Mouse (Mus musculus): Measurements from ENCODE around the gene Rps16.

The Rps16 gene

DNA sequence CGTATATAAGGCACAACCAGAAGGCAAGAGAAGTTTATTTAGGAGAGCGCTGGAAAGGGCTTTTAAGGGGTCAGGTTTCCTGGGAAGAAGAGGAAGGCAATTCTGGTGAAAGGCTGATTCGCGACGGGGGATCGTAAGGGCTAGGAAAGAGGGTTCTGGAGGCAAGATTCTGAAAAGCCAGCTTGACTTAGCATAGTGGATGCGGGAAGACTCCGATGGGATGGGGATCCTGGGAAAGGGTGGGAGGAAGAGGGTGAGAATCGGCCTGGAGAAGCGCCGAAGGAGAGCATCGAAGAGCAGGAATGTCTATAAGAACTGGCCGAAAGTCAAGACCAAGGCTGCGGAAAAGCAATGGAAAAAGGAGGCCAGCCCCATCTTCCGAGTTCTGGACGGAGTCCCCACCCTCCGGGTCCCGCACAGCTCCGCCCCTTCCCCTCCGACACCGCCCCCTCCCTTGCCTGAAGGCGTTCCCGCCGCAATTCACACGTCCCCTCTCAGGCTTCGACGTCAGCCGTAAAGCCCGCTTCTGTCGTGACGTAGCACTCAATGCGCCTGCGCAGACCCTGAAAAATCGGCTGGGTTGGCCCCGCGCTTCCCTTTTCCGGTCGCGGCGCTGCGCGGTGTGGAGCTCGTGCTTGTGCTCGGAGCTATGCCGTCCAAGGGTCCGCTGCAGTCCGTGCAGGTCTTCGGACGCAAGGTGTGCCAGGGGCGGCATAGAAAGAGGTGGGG, at the start of gene Rps16:
Rps16 (plus strand) TSS at position 498 of the 729 bp plus-strand sequence.
- DNase-seq (ENCODE audit: low spot score in 2 of 2): peak; percentile 99

GRCm38 (mm10) chr7:28301616-28302433, 48.6 kb upstream of the Rps16 start, which contains the start of gene Dll3:
Gene Dll3, minus strand, starts transcription at chr7:28302238.
- peak; percentile 30 to 68 for DNase-seq (ENCODE audit: low spot score in 2 of 2)

DNA sequence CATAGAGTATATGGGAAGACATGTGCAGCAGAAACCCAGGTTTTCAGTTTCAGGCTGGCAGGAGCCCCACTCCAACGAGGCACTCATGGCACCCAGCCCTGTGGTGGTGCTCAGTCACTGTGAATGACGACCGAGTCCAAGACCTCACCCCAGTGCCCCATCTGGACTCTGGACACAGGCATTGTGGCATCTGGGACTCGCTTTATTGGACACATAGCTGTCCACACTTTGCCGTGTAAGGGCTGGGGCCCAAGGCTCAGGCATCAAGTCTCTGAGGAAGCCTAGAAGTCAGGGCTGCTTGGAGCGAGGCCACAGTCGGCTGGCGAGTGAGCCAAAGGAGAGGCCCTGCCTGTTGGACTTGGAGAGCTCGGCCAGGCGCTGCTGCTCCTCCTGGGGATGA, 44.8 kb upstream of the Rps16 start:
- DNase-seq (ENCODE audit: low spot score in 2 of 2): no peak

GRCm38 (mm10) chr7:28306216-28306615, 44.2 kb upstream of the Rps16 start:
- DNase-seq (ENCODE audit: low spot score in 2 of 2): no peak

DNA sequence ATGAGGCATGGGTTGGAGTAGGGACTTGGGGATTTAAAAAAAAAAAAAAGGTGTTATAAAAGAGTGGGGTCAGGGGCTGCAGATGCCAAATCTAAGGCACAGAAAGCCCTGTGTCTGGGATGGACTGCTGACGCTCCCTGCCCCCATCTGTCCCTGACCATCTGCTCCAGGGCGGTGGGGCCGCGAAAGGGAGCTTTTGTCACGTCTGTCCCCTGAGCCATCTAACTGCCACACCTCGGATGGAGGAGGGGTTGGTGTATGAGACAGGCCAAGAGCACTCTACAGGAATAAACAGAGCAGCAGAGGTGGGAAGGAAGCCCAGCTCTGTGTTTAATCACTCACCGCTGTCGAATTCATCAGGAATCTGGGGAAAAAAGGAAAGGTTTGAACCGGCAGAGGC, 40.7 kb upstream of the Rps16 start:
- no peak for DNase-seq (ENCODE audit: low spot score in 2 of 2)

DNA sequence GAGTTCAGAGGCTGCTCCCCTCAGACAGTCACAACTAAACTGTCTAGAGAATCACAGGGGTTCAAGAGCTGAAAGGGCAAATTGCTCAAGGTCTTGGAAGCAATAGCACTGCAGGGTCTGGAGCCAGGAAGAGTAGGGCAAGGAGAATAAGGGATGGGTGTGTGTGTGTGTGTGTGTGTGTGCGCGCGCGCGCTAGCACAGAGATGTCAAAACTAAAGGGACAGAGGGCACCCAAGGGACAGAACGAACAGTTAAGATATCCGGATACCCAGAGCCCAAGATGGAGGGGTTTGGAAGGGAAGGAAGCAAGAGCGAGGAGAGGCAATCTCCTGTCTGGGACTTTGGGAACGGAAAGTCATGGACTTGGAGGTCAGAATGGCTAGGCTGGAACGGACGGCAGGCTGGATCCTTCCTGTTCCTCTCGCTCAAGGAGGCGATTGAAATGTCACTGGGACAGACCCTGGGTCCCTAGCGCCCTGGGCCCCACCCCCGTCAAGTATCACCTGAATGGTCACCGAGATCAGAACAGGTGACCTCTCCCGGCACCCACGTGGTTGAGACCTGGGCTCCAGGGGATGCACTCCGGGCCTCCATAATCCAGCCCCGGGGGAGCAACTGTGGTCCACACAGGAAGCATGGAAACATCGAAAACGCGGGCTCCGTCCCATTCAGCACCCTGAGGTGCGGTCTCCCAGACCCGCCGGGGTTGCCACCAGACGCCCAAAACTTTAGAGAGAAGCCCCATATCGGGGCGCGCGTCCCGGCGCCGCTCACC, 39.1 kb upstream of the Rps16 start:
- DNase-seq (ENCODE audit: low spot score in 2 of 2): peak in 1 of 2 experiments; percentile 18

DNA sequence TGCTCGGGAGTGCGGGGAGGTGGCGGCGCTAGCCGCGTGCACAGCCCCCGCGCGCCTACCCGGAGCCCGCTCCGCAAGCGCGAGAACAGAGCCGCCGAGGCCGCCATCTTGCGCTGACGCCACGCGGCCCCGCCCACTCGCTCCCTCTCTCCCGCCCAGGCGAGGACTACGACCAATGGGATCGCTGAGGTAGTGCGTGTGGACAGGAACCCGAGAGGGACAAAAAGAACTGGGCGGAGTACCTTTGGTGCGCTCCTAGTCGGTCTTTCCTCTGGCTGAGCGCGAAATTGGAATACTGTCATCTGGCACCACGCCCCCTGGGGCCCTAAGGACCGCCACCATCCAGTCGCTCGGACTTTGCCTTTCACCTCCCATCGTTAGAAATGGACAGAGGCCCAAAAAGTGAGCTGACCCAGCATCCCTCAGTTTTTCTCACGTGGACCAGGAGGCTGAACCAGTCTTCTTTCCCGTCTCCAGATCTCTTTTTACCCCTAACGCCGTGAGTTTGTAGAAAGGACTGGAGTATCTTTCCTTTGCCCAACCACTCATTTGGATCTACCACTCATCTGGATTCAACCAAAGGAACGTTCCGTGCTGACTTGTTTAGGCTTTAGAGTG, 38.4 kb upstream of the Rps16 start, which contains the start of gene Timm50:
Timm50 (minus strand) TSS at position 147 of the 618 bp plus-strand sequence.
- peak; percentile 96 to 99 for DNase-seq (ENCODE audit: low spot score in 2 of 2)

DNA sequence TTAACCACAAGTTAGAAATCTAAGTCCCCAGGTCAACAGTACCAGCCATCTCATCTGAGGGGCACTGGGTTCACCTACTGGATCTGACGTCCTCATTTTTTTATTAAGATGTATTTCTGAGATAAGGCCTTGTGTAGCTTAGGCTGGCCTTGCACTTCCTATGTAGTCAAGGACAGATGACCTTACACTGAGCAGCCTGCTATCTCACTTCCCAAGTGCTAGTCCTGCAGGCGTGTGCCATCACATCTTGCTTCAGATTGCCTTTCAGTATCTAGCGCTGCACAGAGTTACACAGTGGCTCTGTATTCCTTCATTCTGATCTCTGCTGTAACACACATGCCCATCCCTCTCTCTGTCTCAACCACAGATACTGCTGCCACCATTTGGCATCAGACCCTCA, 32.4 kb upstream of the Rps16 start:
- no peak for DNase-seq (ENCODE audit: low spot score in 2 of 2)

DNA sequence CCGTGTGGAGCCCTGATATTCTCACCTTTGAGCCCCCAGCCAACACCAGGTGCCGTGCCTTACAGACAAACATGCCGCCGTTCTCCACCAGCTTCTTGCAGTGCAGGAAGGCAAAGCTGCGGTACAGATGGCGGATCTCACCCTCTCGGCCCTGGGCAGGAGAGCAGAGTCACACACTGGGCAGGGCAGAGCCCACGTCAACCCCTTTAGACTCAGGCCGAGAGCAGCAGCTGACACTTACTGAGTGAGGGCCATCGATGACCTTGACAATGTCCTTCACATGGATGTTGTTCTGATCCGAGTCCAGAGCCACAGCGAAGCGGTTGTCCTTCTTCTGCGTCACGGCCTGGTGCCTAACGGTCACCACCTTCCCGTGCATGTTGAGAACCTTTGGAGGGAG, 31.7 kb upstream of the Rps16 start:
- DNase-seq (ENCODE audit: low spot score in 2 of 2): no peak

DNA sequence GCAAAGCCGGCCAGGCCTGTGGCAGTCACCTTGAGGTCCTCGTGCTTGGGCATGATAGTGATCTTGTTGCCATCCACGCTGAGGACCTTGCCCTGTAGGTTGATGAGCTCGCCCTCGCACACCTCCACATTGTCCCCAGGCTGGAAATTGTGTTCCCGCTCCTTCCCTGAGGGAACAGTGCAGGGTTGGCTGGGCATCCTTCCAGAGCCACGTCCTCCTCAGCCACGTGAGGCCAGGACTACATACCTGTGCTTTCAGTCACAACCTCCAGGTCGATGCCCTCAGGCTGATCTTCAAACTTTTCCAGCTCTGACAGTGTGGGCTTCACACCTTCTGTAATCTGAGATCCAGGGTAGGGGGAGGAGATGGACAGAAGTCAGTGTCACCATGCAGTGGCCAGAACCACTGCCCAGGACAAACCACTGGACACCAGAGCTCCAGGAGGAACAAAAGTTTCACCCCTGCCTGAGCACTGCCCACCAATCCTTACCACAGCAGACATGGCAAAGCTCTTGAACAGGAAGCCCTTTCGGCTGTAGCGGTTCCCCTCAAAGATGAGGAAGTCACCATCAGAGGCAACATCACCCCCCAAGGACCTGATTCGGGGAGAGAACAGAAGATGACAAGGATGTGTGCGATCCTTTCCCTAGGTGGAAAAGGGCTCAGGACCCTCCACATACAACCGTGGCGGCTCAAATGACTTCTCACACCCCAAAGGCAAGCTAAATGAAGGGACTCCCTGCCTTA, 28.3 kb upstream of the Rps16 start:
- DNase-seq (ENCODE audit: low spot score in 2 of 2): no peak

DNA sequence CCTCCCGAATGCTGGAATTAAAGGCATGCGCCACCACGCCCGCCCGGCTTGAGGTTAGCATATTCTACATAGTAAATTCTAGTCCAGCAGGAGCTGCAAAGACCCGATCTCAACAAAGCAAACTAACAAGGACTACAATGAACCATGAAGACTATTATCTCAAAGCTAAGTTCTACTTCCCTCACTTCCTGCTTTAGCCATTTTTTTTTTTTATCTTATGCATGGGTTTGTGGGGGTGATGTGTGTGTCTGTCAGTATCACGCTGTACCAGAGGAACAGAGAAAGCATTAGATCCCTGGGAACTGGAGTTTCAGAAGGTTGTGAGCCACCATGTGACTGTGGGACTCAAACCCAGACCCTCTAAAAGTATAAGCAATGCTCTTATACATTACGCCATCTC, 25.2 kb upstream of the Rps16 start:
- no peak for DNase-seq (ENCODE audit: low spot score in 2 of 2)

DNA sequence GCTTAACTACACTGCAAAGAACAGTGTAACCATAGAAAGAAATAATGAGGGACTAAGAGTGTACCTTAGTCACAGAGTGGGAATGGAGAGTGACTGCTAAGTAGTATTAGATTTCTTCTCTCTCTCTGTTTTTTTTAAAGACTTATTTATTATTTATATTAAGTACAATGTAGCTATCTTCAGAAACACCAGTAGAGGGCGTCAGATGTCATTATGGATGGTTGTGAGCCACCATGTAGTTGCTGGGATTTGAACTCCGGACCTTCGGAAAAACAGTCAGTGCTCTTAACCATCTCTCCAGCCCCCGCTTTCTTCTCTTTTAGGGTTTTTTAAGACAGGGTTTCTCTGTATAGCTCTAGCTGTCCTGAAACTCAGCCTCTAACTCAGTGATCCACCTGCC, 24.0 kb upstream of the Rps16 start:
- no peak for DNase-seq (ENCODE audit: low spot score in 2 of 2)

DNA sequence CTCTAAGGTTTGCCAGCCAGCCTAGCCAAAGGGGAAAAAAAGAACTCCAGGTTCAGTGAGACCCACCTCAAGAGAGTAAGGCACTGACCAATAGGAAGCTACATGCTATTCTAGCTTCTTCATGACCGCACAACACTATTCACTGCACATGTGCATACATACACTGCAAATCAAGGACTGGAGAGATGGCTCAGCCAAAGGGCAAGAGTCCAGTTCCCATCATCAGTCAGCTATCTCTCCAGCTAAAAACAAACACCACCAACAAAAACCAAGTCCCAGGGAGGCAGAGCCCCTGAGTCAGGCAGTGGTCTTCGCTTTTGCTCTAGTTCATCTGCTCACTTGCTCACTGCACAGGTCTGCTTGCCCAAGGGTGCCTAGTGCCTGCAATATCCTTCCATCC, 22.2 kb upstream of the Rps16 start:
- DNase-seq (ENCODE audit: low spot score in 2 of 2): no peak

DNA sequence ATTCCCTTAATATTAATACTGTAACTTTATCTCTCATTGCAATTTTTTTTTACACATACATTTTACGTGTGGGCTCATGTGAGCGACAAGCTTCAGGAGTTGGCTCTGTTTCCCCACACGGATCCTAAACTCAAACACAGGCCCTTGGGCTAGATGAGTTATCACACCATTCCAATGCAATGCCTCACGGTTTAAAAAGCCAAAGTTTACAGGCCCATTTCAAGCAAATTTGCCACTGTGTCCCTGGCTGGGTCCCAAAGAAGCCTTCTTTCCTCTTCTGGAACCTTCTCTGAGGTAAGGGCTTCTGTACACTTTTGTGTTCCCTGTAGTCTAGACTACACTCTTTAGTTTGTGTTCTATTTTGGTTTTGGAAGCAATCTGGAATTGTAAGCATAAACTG, 15.9 kb upstream of the Rps16 start:
- DNase-seq (ENCODE audit: low spot score in 2 of 2): no peak

GRCm38 (mm10) chr7:28335471-28335870, 15.0 kb upstream of the Rps16 start:
- no peak for DNase-seq (ENCODE audit: low spot score in 2 of 2)

DNA sequence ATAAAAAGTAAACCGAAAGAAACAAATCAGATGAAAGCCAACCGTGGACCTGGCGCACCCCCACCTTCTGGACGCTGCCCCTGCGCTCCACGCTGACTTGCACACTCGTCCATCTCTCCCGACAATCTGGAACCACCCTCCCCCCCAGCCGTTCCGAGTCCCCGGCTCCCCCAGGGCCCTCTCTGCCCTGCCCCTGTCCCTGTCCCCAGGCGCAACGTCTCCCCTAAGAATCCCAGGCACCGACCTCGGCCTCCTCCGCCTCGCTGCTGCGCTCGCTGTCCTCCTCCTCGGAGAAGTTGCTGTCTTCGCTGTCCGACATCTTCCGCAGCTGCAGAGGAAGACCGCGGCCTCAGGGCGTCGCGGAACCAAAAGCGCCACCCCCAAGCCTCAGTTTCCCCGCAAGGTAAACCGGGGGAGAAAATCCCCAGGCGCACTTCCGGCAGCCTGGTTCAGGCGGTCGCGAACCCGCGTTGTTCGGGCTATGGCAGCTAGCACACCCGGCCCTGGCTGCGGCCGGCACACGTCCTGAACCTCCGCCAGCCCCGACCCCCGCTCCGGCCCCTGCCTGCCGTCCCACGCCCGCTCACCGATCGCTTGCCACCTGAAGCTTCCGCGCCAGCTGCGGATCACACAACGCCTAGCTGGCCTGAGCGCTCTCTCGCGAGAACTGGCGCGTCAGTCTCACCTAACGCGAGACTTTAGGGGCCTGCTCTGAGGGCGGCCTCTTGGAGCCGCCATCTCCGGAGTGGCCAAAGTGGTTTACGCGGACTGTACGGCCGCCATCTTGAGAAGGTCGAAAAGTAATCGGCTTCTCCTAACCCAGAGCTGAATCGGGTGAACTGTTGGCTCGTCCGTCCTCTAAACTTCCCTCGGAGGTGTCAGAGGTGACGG, 12.1 kb upstream of the Rps16 start, which contains the start of gene Supt5:
Supt5 (minus strand) TSS at position 639 of the 891 bp plus-strand sequence.
- peak; percentile 94 to 98 for DNase-seq (ENCODE audit: low spot score in 2 of 2)

GRCm38 (mm10) chr7:28339213-28339917, 11.1 kb upstream of the Rps16 start:
- DNase-seq (ENCODE audit: low spot score in 2 of 2): peak; percentile 34 to 70

GRCm38 (mm10) chr7:28341381-28341780, 9.1 kb upstream of the Rps16 start:
- no peak for DNase-seq (ENCODE audit: low spot score in 2 of 2)

DNA sequence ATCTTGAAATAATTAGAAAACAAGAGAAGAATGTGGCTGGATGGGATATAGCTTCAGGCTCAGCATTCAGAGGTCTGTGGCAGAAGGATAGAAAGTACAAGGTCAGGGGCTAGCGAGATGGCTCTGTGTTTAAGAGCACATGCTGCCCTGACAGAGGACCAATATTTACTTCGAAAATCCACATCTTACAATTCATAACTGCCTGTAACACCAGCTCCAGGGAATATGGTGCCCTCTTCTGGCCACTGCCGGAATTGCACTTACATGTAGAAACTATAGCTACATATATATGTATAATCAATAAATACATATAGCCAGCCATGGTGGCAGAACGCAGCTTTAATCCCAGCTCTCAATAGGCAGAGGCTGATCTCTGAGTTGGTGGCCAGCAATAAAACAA, 5.8 kb upstream of the Rps16 start:
- peak; percentile 73 to 85 for DNase-seq (ENCODE audit: low spot score in 2 of 2)
